ENCODE assay signal across 20 mouse cellular contexts in the genomic region with DNA sequence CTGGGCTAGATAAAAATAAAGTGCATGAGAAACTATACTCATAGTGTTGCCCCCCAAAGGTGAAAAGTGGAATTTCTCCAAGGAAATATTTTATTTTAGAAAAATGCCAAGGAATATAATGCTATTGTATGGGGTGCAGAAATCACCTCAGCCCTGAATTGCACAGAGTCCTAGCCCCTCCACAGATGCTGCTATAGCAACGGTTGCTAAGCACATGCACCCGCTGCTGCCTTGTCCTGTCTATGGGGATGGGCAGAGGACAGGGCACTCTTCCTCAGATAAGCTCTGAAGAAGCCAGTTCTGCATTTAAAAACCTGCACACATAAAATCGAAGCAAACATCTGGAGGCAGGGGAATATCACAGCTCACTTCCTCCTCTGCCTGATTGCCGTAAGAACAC.
DNase-seq lines count a peak whose midpoint lies in the region; ATAC-seq and TF ChIP-seq lines count a peak whose summit lies in the region.
"Had no signal": no experiment of that assay in that cellular context is flagged by ENCODE, and none has a peak within 500 bp of the region (broad histone marks: within the 10 kb centered on the region; RNA-seq: fewer than 3 reads in every experiment).

No protein-coding gene starts in this region.

- 72% methylated on average over 4 of the region's 4 CpGs for WGBS in forebrain, embryonic 16.5 days
- WGBS in forebrain, embryonic 10.5 days, result 77% methylated on average over 4 of the region's 4 CpGs
- WGBS in midbrain, embryonic 11.5 days, result 64% methylated on average over 4 of the region's 4 CpGs
- WGBS in midbrain, embryonic 10.5 days, result 72% methylated on average over 4 of the region's 4 CpGs
- WGBS in hindbrain, embryonic 16.5 days, result 41% methylated on average over 4 of the region's 4 CpGs
- WGBS in midbrain, postnatal 0 days, result 36% methylated on average over 4 of the region's 4 CpGs

- peak; percentile 11; the same call in 1 of the 2 replicates for TF ChIP-seq CTCF in midbrain, postnatal 0 days (IDR thresholded peaks at IDR 0.05)

- H3K9ac ChIP-seq in forebrain, embryonic 16.5 days (replicated peaks; ENCODE audit: low read depth, low read length), result no peak overlapping the region
- H3K9ac ChIP-seq in midbrain, embryonic 11.5 days (ENCODE audit: low read length), result no peak overlapping the region
- H3K9ac ChIP-seq in hindbrain, embryonic 16.5 days (ENCODE audit: low read depth, low read length), result no peak overlapping the region
- no peak overlapping the region for H3K9ac ChIP-seq in midbrain, postnatal 0 days (replicated peaks; ENCODE audit: low read length, poor library complexity, severe bottlenecking)
- H3K9ac ChIP-seq: embryonic facial prominence, embryonic 12.5 days; limb, embryonic 12.5 days; liver, embryonic 12.5 days; lung, embryonic 14.5 days had no signal

- H3K4me2 ChIP-seq in forebrain, embryonic 16.5 days (ENCODE audit: low read length), result no peak overlapping the region
- H3K4me2 ChIP-seq in midbrain, embryonic 11.5 days, result no peak overlapping the region
- H3K4me2 ChIP-seq in hindbrain, embryonic 16.5 days (ENCODE audit: low read length), result no peak overlapping the region
- no peak overlapping the region for H3K4me2 ChIP-seq in midbrain, postnatal 0 days (ENCODE audit: low read depth, low read length, poor library complexity, severe bottlenecking)
- H3K4me2 ChIP-seq: embryonic facial prominence, embryonic 12.5 days; limb, embryonic 12.5 days; liver, embryonic 12.5 days; lung, embryonic 14.5 days had no signal

- no peak overlapping the region for H3K4me3 ChIP-seq in forebrain, embryonic 16.5 days (replicated peaks; ENCODE audit: low read length)
- no peak overlapping the region for H3K4me3 ChIP-seq in forebrain, embryonic 10.5 days
- no peak overlapping the region for H3K4me3 ChIP-seq in midbrain, embryonic 11.5 days (ENCODE audit: low read depth, low read length)
- H3K4me3 ChIP-seq in midbrain, embryonic 10.5 days, result no peak overlapping the region
- H3K4me3 ChIP-seq in hindbrain, embryonic 16.5 days (ENCODE audit: low read length), result no peak overlapping the region
- H3K4me3 ChIP-seq in midbrain, postnatal 0 days (ENCODE audit: low read depth, low read length), result no peak overlapping the region
- H3K4me3 ChIP-seq: embryonic facial prominence, embryonic 12.5 days; erythroblast, embryonic 14.5 days; limb, embryonic 12.5 days; liver, embryonic 12.5 days had no signal

- 0 out of 2 replicates have a peak, but pooled peaks have one; percentile 49 for ATAC-seq in forebrain, embryonic 16.5 days
- ATAC-seq in midbrain, embryonic 11.5 days (ENCODE audit: low FRiP score), result peak; percentile 75; the same call in 1 of the 2 replicates
- peak; percentile 64; the same call in 1 of the 2 replicates for ATAC-seq in hindbrain, embryonic 16.5 days
- no peak for ATAC-seq in midbrain, postnatal 0 days (ENCODE audit: low FRiP score)
- ATAC-seq: liver, embryonic 12.5 days had no signal

- no peaks in the 10 kb centered on the region for H3K9me3 ChIP-seq in forebrain, embryonic 16.5 days (ENCODE audit: control insufficient read depth, low read length)
- no peaks in the 10 kb centered on the region for H3K9me3 ChIP-seq in forebrain, embryonic 10.5 days
- no peaks in the 10 kb centered on the region for H3K9me3 ChIP-seq in midbrain, embryonic 11.5 days (ENCODE audit: control insufficient read depth, low read length)
- no peaks in the 10 kb centered on the region for H3K9me3 ChIP-seq in midbrain, embryonic 10.5 days (replicated peaks)
- H3K9me3 ChIP-seq in hindbrain, embryonic 16.5 days (ENCODE audit: control insufficient read depth, low read length), result no peaks in the 10 kb centered on the region
- H3K9me3 ChIP-seq in midbrain, postnatal 0 days (ENCODE audit: low read length), result no peaks in the 10 kb centered on the region
- H3K9me3 ChIP-seq: embryonic facial prominence, embryonic 12.5 days; limb, embryonic 12.5 days; liver, embryonic 12.5 days had no signal

- H3K4me1 ChIP-seq in forebrain, embryonic 16.5 days (replicated peaks; ENCODE audit: control insufficient read depth, insufficient read depth, low read length), result peaks cover 3% of the 10 kb centered on the region; the same call in 1 of the 2 replicates
- no peaks in the 10 kb centered on the region for H3K4me1 ChIP-seq in forebrain, embryonic 10.5 days
- H3K4me1 ChIP-seq in midbrain, embryonic 11.5 days (ENCODE audit: control insufficient read depth, insufficient read depth, low read length), result 0 out of 2 replicates have a peak, but pooled peaks cover 2% of the 10 kb centered on the region
- peaks cover 10% of the 10 kb centered on the region for H3K4me1 ChIP-seq in midbrain, embryonic 10.5 days
- H3K4me1 ChIP-seq in hindbrain, embryonic 16.5 days (ENCODE audit: control insufficient read depth, insufficient read depth, low read depth, low read length), result no peaks in the 10 kb centered on the region; the same call in 1 of the 2 replicates
- H3K4me1 ChIP-seq in midbrain, postnatal 0 days (ENCODE audit: insufficient read depth, low read length), result peaks cover 3% of the 10 kb centered on the region; the same call in 1 of the 2 replicates
- H3K4me1 ChIP-seq: embryonic facial prominence, embryonic 12.5 days; limb, embryonic 12.5 days; liver, embryonic 12.5 days had no signal

- no peak for DNase-seq in forebrain, embryonic 10.5 days (ENCODE audit: extremely low spot score, low spot score)
- DNase-seq in midbrain, embryonic 11.5 days (ENCODE audit: low spot score, missing footprints), result no peak
- DNase-seq in midbrain, embryonic 10.5 days (ENCODE audit: low spot score), result no peak
- no peak for DNase-seq in midbrain, postnatal 0 days (ENCODE audit: low spot score)
- no peak for DNase-seq in kidney, postnatal 10 days
- no peak for DNase-seq in layer of hippocampus, adult 18-20 months (ENCODE audit: low spot score in 2 of 2)
- DNase-seq: B cell, adult 2 months; cerebellum, adult 9-11 months; gastrocnemius, postnatal 25 days; kidney, adult 18-20 months; lung, embryonic 14.5 days; lung, postnatal 36 days; thymus, postnatal 25 days had no signal

- no peaks in the 10 kb centered on the region for H3K27me3 ChIP-seq in forebrain, embryonic 16.5 days (replicated peaks; ENCODE audit: control insufficient read depth, insufficient read depth, low read length)
- H3K27me3 ChIP-seq in forebrain, embryonic 10.5 days (ENCODE audit: poor library complexity, severe bottlenecking), result no peaks in the 10 kb centered on the region
- no peaks in the 10 kb centered on the region for H3K27me3 ChIP-seq in midbrain, embryonic 11.5 days (ENCODE audit: control insufficient read depth, insufficient read depth, low read length)
- H3K27me3 ChIP-seq in midbrain, embryonic 10.5 days (ENCODE audit: low read depth, poor library complexity, severe bottlenecking), result no peaks in the 10 kb centered on the region
- no peaks in the 10 kb centered on the region for H3K27me3 ChIP-seq in hindbrain, embryonic 16.5 days (replicated peaks; ENCODE audit: control insufficient read depth, insufficient read depth, low read length)
- H3K27me3 ChIP-seq in midbrain, postnatal 0 days (ENCODE audit: insufficient read depth, low read length), result no peaks in the 10 kb centered on the region
- H3K27me3 ChIP-seq: embryonic facial prominence, embryonic 12.5 days; limb, embryonic 12.5 days; liver, embryonic 12.5 days had no signal

- no peak overlapping the region for H3K27ac ChIP-seq in forebrain, embryonic 16.5 days (ENCODE audit: low read length)
- H3K27ac ChIP-seq in forebrain, embryonic 10.5 days, result no peak overlapping the region
- no peak overlapping the region for H3K27ac ChIP-seq in midbrain, embryonic 11.5 days (ENCODE audit: low read depth, low read length)
- H3K27ac ChIP-seq in midbrain, embryonic 10.5 days (replicated peaks), result no peak overlapping the region
- no peak overlapping the region for H3K27ac ChIP-seq in hindbrain, embryonic 16.5 days (ENCODE audit: low read depth, low read length)
- no peak overlapping the region for H3K27ac ChIP-seq in midbrain, postnatal 0 days (ENCODE audit: low read depth, low read length)
- H3K27ac ChIP-seq: embryonic facial prominence, embryonic 12.5 days; kidney, postnatal 0 days; limb, embryonic 12.5 days; liver, embryonic 12.5 days had no signal

- H3K36me3 ChIP-seq in forebrain, embryonic 16.5 days (ENCODE audit: control insufficient read depth, insufficient read depth), result no peaks in the 10 kb centered on the region
- no peaks in the 10 kb centered on the region for H3K36me3 ChIP-seq in forebrain, embryonic 10.5 days (replicated peaks)
- no peaks in the 10 kb centered on the region for H3K36me3 ChIP-seq in midbrain, embryonic 11.5 days (ENCODE audit: control insufficient read depth, insufficient read depth, low read length)
- H3K36me3 ChIP-seq in midbrain, embryonic 10.5 days, result no peaks in the 10 kb centered on the region
- H3K36me3 ChIP-seq in hindbrain, embryonic 16.5 days (ENCODE audit: control insufficient read depth, insufficient read depth, low read length), result no peaks in the 10 kb centered on the region
- no peaks in the 10 kb centered on the region for H3K36me3 ChIP-seq in midbrain, postnatal 0 days (ENCODE audit: insufficient read depth, low read length)
- H3K36me3 ChIP-seq: embryonic facial prominence, embryonic 12.5 days; limb, embryonic 12.5 days; liver, embryonic 12.5 days had no signal
